Mouse (Mus musculus) embryo, embryonic 9.5 days (tissue): ENCODE measurements around the gene Vmn1r27.

Experiments used
- DNase-seq: peaks from one replicate; pipeline ENCODE4 v3.0.0-alpha.2; 2017; ENCODE audit errors: extremely low spot score

Vmn1r27 gene

GRCm38 (mm10) chr6:58218721-58219120 is at the start of gene Vmn1r27:
Gene Vmn1r27, minus strand, starts transcription at chr6:58218821.
- DNase-seq: no peak

GRCm38 (mm10) chr6:58261737-58262136 is 43.1 kb upstream of the Vmn1r27 start, which contains the start of gene Vmn1r28:
Gene Vmn1r28, plus strand, starts transcription at chr6:58262037.
- DNase-seq: no peak

DNA sequence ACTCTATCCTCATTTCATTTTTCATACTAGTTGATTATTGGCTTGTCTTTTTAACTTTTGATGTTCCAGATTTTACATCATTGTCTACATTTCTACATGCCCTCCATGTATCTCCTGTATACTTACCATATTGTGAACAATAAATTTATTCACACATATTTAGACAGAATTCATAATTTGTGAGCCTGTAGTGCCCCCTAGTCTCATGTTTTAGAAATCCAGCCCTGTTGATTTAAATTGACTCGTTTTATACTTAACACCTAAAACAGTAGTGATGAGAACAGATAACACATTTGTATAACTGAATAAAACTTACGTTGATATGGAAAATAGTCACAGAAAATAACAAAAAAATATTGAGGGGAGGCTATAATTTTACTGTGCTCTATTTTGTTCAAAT is 2.5 kb downstream of the Vmn1r27 start:
- DNase-seq: no peak
